ENCODE assay signal across 11 mouse cellular contexts in the genomic region with DNA sequence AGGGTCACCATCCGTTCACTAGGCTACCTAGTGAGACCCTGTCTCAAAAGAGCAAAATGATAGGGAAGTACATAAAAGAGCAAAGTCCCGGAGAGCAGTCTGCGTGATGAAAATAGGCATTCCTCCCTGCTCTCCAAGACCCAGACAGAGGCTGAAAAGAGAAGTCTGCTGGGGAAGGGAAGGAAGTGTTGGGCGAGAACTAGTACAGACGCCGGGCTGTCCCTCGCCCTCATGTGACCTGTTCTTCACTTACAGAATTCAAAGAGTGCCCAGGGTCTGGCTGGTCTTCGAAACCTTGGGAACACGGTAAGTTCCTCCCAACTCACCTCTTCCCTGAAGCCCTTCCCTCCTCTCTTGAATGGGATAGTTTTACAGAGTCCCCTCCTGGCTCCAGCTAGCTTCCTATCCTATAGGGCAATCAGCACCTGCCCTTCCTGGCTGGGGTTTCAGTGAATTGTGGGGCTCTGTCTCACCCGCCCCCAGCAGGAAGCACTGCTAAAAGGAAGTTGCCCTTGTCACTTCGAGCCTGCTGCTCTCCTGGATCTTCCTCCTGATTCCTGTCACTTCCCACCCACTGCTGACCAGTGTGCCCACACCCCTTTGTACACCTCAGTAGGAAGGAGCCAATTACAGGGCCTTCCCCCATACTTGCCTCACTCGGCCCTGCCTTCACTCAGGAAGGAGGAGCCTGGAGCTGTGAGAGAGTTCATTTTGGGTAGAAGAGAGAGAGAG. TPM values are rescaled to one million over a fixed set of nuclear protein-coding genes. Genes with fewer than 3 reads are reported as not detected.
A peak's percentile ranks its signal among the peaks of the same experiment; 100 is the strongest.
DNase-seq lines count a peak whose midpoint lies in the region; ATAC-seq and TF ChIP-seq lines count a peak whose summit lies in the region.
"Had no signal": no experiment of that assay in that cellular context is flagged by ENCODE, and none has a peak within 500 bp of the region (broad histone marks: within the 10 kb centered on the region; RNA-seq: fewer than 3 reads in every experiment).

No protein-coding gene starts in this region.

- H3K9ac ChIP-seq in liver, adult 2 months (ENCODE audit: low read depth, low read length): no peak overlapping the region
- H3K9ac ChIP-seq in liver, embryonic 11.5 days (ENCODE audit: low read depth, low read length): no peak overlapping the region
- no peak overlapping the region for H3K9ac ChIP-seq in intestine, embryonic 15.5 days
- H3K9ac ChIP-seq in stomach, embryonic 15.5 days: no peak overlapping the region
- no peak overlapping the region for H3K9ac ChIP-seq in forebrain, embryonic 14.5 days (ENCODE audit: low read length)
- H3K9ac ChIP-seq: midbrain, embryonic 12.5 days had no signal

- 68% methylated on average over 12 of the region's 12 CpGs for WGBS in liver, adult 2 months
- 35% methylated on average over 12 of the region's 12 CpGs for WGBS in liver, embryonic 11.5 days
- WGBS in intestine, embryonic 15.5 days: 63% methylated on average over 12 of the region's 12 CpGs
- WGBS in stomach, embryonic 15.5 days: 55% methylated on average over 12 of the region's 12 CpGs
- WGBS in forebrain, embryonic 14.5 days: 76% methylated on average over 12 of the region's 12 CpGs

- TF ChIP-seq POLR2A in liver, adult 2 months (IDR thresholded peaks at IDR 0.05; ENCODE audit: extremely low read depth, insufficient read depth, low read length): no peak

- no peak for ATAC-seq in liver, embryonic 11.5 days (replicated peaks; ENCODE audit: low FRiP score)
- ATAC-seq in intestine, embryonic 15.5 days: no peak
- no peak for ATAC-seq in stomach, embryonic 15.5 days (ENCODE audit: insufficient read depth, low FRiP score, low read depth)
- ATAC-seq in cerebellum, adult (ENCODE audit: insufficient number of reproducible peaks, low FRiP score, low TSS enrichment): no peak
- no peak for ATAC-seq in forebrain, embryonic 14.5 days
- ATAC-seq: Patski had no signal

- H3K36me3 ChIP-seq in liver, adult 2 months (ENCODE audit: control insufficient read depth, insufficient read depth, low read length): peaks cover 27% of the 10 kb centered on the region; the same call in 1 of the 2 replicates
- no peaks in the 10 kb centered on the region; the same call in 1 of the 2 replicates for H3K36me3 ChIP-seq in liver, embryonic 11.5 days (ENCODE audit: control insufficient read depth, insufficient read depth, low read length)
- H3K36me3 ChIP-seq in intestine, embryonic 15.5 days: peaks cover 3% of the 10 kb centered on the region; the same call in 1 of the 2 replicates
- 0 out of 2 replicates have a peak, but pooled peaks cover 4% of the 10 kb centered on the region for H3K36me3 ChIP-seq in stomach, embryonic 15.5 days
- no peaks in the 10 kb centered on the region; the same call in 1 of the 2 replicates for H3K36me3 ChIP-seq in forebrain, embryonic 14.5 days (ENCODE audit: control insufficient read depth, insufficient read depth, low read length)
- H3K36me3 ChIP-seq: midbrain, embryonic 12.5 days had no signal

- H3K27ac ChIP-seq in liver, adult 2 months (replicated peaks; ENCODE audit: insufficient read depth, low read depth, low read length): no peak overlapping the region
- H3K27ac ChIP-seq in liver, embryonic 11.5 days (ENCODE audit: low read depth, low read length): no peak overlapping the region
- 0 out of 2 replicates have a peak overlapping the region, but pooled peaks have one; percentile 27 for H3K27ac ChIP-seq in intestine, embryonic 15.5 days
- 0 out of 2 replicates have a peak overlapping the region, but pooled peaks have one; percentile 9 for H3K27ac ChIP-seq in stomach, embryonic 15.5 days
- no peak overlapping the region for H3K27ac ChIP-seq in forebrain, embryonic 14.5 days (ENCODE audit: low read depth, low read length)
- H3K27ac ChIP-seq: midbrain, embryonic 12.5 days had no signal

- H3K4me2 ChIP-seq in liver, embryonic 11.5 days: no peak overlapping the region
- H3K4me2 ChIP-seq in intestine, embryonic 15.5 days (replicated peaks): 0 out of 2 replicates have a peak overlapping the region, but pooled peaks have one; percentile 11
- no peak overlapping the region for H3K4me2 ChIP-seq in stomach, embryonic 15.5 days
- H3K4me2 ChIP-seq in forebrain, embryonic 14.5 days (ENCODE audit: low read length): no peak overlapping the region
- H3K4me2 ChIP-seq: midbrain, embryonic 12.5 days had no signal

- no peak for TF ChIP-seq CTCF in liver, adult 2 months (IDR thresholded peaks at IDR 0.05; ENCODE audit: low read depth, low read length)

- H3K4me3 ChIP-seq in liver, adult 2 months (ENCODE audit: insufficient read depth, low read depth, low read length): no peak overlapping the region
- no peak overlapping the region for H3K4me3 ChIP-seq in liver, embryonic 11.5 days (ENCODE audit: low read depth, low read length)
- H3K4me3 ChIP-seq in intestine, embryonic 15.5 days (replicated peaks): no peak overlapping the region
- no peak overlapping the region for H3K4me3 ChIP-seq in stomach, embryonic 15.5 days (replicated peaks)
- no peak overlapping the region for H3K4me3 ChIP-seq in forebrain, embryonic 14.5 days (ENCODE audit: low read depth, low read length)
- H3K4me3 ChIP-seq: midbrain, embryonic 12.5 days had no signal

- no peaks in the 10 kb centered on the region for H3K27me3 ChIP-seq in liver, adult 2 months (ENCODE audit: control insufficient read depth, insufficient read depth, low read length)
- H3K27me3 ChIP-seq in liver, embryonic 11.5 days (replicated peaks; ENCODE audit: control insufficient read depth, insufficient read depth, low read length): peaks cover 13% of the 10 kb centered on the region; the same call in 1 of the 2 replicates
- H3K27me3 ChIP-seq in intestine, embryonic 15.5 days (replicated peaks): no peaks in the 10 kb centered on the region
- 0 out of 2 replicates have a peak, but pooled peaks cover 6% of the 10 kb centered on the region for H3K27me3 ChIP-seq in stomach, embryonic 15.5 days (replicated peaks)
- H3K27me3 ChIP-seq in forebrain, embryonic 14.5 days (replicated peaks; ENCODE audit: control insufficient read depth, insufficient read depth, low read length): peaks cover 8% of the 10 kb centered on the region; the same call in 1 of the 2 replicates
- H3K27me3 ChIP-seq: Patski had no signal

- H3K4me1 ChIP-seq in liver, adult 2 months (ENCODE audit: control insufficient read depth, insufficient read depth, low read length): peaks cover 14% of the 10 kb centered on the region
- peaks cover 23% of the 10 kb centered on the region for H3K4me1 ChIP-seq in liver, embryonic 11.5 days (replicated peaks; ENCODE audit: control insufficient read depth, insufficient read depth, low read length)
- H3K4me1 ChIP-seq in intestine, embryonic 15.5 days (replicated peaks): peaks cover 43% of the 10 kb centered on the region
- peaks cover 38% of the 10 kb centered on the region for H3K4me1 ChIP-seq in stomach, embryonic 15.5 days
- peaks cover 14% of the 10 kb centered on the region for H3K4me1 ChIP-seq in forebrain, embryonic 14.5 days (ENCODE audit: control insufficient read depth, insufficient read depth, low read length)

- peaks cover 6% of the 10 kb centered on the region; the same call in 1 of the 2 replicates for H3K79me2 ChIP-seq in liver, adult 2 months (ENCODE audit: control insufficient read depth, insufficient read depth, low read length)

- peak; percentile 24 for DNase-seq in liver, adult 2 months (ENCODE audit: extremely low read depth, low read depth, low spot score)
- DNase-seq in liver, embryonic 11.5 days (ENCODE audit: low spot score): no peak
- DNase-seq in R1 (ENCODE audit: low read depth, low spot score): peak; percentile 17
- no peak for DNase-seq in forebrain, embryonic 14.5 days (ENCODE audit: low spot score)
- no peak for DNase-seq in right cerebral cortex, postnatal 36 days (ENCODE audit: low spot score in 2 of 2)

- H3K9me3 ChIP-seq in liver, embryonic 11.5 days (ENCODE audit: control insufficient read depth, low read length): no peaks in the 10 kb centered on the region
- no peaks in the 10 kb centered on the region for H3K9me3 ChIP-seq in intestine, embryonic 15.5 days
- H3K9me3 ChIP-seq in stomach, embryonic 15.5 days: no peaks in the 10 kb centered on the region
- H3K9me3 ChIP-seq in forebrain, embryonic 14.5 days (replicated peaks; ENCODE audit: control insufficient read depth, low read length): no peaks in the 10 kb centered on the region
- H3K9me3 ChIP-seq: midbrain, embryonic 12.5 days had no signal

RNA-seq across cellular contexts. Expression of gene Mfrp, which starts 12.5 kb away (rescaled TPM):
- total RNA-seq in liver, adult 2 months (2014; rRNA removed): under 0.01 TPM in 1 of 2 replicates, not detected in the other
- not detected in 2 replicates for polyA plus RNA-seq in liver, adult 2 months (2012; rRNA removed)
- 0.14 TPM in 1 of 2 replicates, not detected in the other for polyA plus RNA-seq in liver, embryonic 11.5 days (2014; fragmentation: Nextera tagmentation; extraction: Ambion mirVana)
- 0.06 and 0.10 TPM in 2 replicates for polyA plus RNA-seq in intestine, embryonic 15.5 days (2015; fragmentation: Nextera tagmentation; extraction: Ambion mirVana)
- 0.18 TPM in 2 replicates for polyA plus RNA-seq in stomach, embryonic 15.5 days (2015; fragmentation: Nextera tagmentation; extraction: Ambion mirVana)
- 0.31 TPM in 1 of 2 replicates, not detected in the other for polyA plus RNA-seq in forebrain, embryonic 14.5 days (2014; fragmentation: Nextera tagmentation; extraction: Ambion mirVana)
- total RNA-seq: gastrocnemius, postnatal 4 days had no signal
- polyA plus RNA-seq: midbrain, embryonic 12.5 days had no signal

RNA-seq across cellular contexts. Expression of gene C1qtnf5, which starts 18.0 kb away (rescaled TPM):
- 2.7 and 3.0 TPM in 2 replicates for total RNA-seq in liver, adult 2 months (2014; rRNA removed)
- 5.6 and 5.7 TPM in 2 replicates for polyA plus RNA-seq in liver, adult 2 months (2012; rRNA removed)
- 0.13 and 0.26 TPM in 2 replicates for polyA plus RNA-seq in liver, embryonic 11.5 days (2014; fragmentation: Nextera tagmentation; extraction: Ambion mirVana)
- polyA plus RNA-seq in intestine, embryonic 15.5 days (2015; fragmentation: Nextera tagmentation; extraction: Ambion mirVana): 3.1 and 3.5 TPM in 2 replicates
- 2.8 and 3.3 TPM in 2 replicates for polyA plus RNA-seq in stomach, embryonic 15.5 days (2015; fragmentation: Nextera tagmentation; extraction: Ambion mirVana)
- polyA plus RNA-seq in forebrain, embryonic 14.5 days (2014; fragmentation: Nextera tagmentation; extraction: Ambion mirVana): 2.6 and 3.2 TPM in 2 replicates

RNA-seq across cellular contexts. Expression of gene Usp2, which starts 22.2 kb away (rescaled TPM):
- total RNA-seq in liver, adult 2 months (2014; rRNA removed): 9.9 and 13.6 TPM in 2 replicates
- 1.6 and 3.1 TPM in 2 replicates for polyA plus RNA-seq in liver, adult 2 months (2012; rRNA removed)
- 4.4 and 7.7 TPM in 2 replicates for polyA plus RNA-seq in liver, embryonic 11.5 days (2014; fragmentation: Nextera tagmentation; extraction: Ambion mirVana)
- 10.8 and 16.6 TPM in 2 replicates for polyA plus RNA-seq in intestine, embryonic 15.5 days (2015; fragmentation: Nextera tagmentation; extraction: Ambion mirVana)
- 12.0 and 12.9 TPM in 2 replicates for polyA plus RNA-seq in stomach, embryonic 15.5 days (2015; fragmentation: Nextera tagmentation; extraction: Ambion mirVana)
- 6.9 and 8.2 TPM in 2 replicates for polyA plus RNA-seq in forebrain, embryonic 14.5 days (2014; fragmentation: Nextera tagmentation; extraction: Ambion mirVana)

RNA-seq across cellular contexts. Expression of gene Gm49380, which starts 24.3 kb away (rescaled TPM):
- 0.09 TPM in 1 of 2 replicates, not detected in the other for total RNA-seq in liver, adult 2 months (2014; rRNA removed)
- polyA plus RNA-seq in liver, adult 2 months (2012; rRNA removed): not detected in 2 replicates
- polyA plus RNA-seq in liver, embryonic 11.5 days (2014; fragmentation: Nextera tagmentation; extraction: Ambion mirVana): not detected in 2 replicates
- polyA plus RNA-seq in intestine, embryonic 15.5 days (2015; fragmentation: Nextera tagmentation; extraction: Ambion mirVana): 0.10 TPM in 1 of 2 replicates, not detected in the other
- 0.14 and 0.18 TPM in 2 replicates for polyA plus RNA-seq in stomach, embryonic 15.5 days (2015; fragmentation: Nextera tagmentation; extraction: Ambion mirVana)
- polyA plus RNA-seq in forebrain, embryonic 14.5 days (2014; fragmentation: Nextera tagmentation; extraction: Ambion mirVana): 0.11 and 0.16 TPM in 2 replicates

RNA-seq across cellular contexts. Expression of gene Rnf26, which starts 24.3 kb away (rescaled TPM):
- total RNA-seq in liver, adult 2 months (2014; rRNA removed): 3.1 and 5.0 TPM in 2 replicates
- polyA plus RNA-seq in liver, adult 2 months (2012; rRNA removed): 16.7 and 19.0 TPM in 2 replicates
- 61.1 and 62.3 TPM in 2 replicates for polyA plus RNA-seq in liver, embryonic 11.5 days (2014; fragmentation: Nextera tagmentation; extraction: Ambion mirVana)
- 56.9 and 57.9 TPM in 2 replicates for polyA plus RNA-seq in intestine, embryonic 15.5 days (2015; fragmentation: Nextera tagmentation; extraction: Ambion mirVana)
- polyA plus RNA-seq in stomach, embryonic 15.5 days (2015; fragmentation: Nextera tagmentation; extraction: Ambion mirVana): 59.9 and 60.8 TPM in 2 replicates
- polyA plus RNA-seq in forebrain, embryonic 14.5 days (2014; fragmentation: Nextera tagmentation; extraction: Ambion mirVana): 31.3 and 35.1 TPM in 2 replicates

Comparison
In these comparisons a context has a peak if more than half of its experiments do, and no peak if none do; other contexts are left out.
1. DNase-seq: peak in liver, adult 2 months (single experiment) and R1 (single experiment); none in liver, embryonic 11.5 days (single experiment), forebrain, embryonic 14.5 days (single experiment) and right cerebral cortex, postnatal 36 days (0 of 2).
2. H3K27ac ChIP-seq: peak in intestine, embryonic 15.5 days (single experiment) and stomach, embryonic 15.5 days (single experiment); none in liver, adult 2 months (single experiment), liver, embryonic 11.5 days (single experiment) and forebrain, embryonic 14.5 days (single experiment).